Mouse (Mus musculus): ENCODE measurements around the gene Gm20517. TPM values are rescaled to one million over a fixed set of nuclear protein-coding genes. Genes with fewer than 3 reads are reported as not detected.

The Gm20517 gene
- total RNA-seq (2017) = 3.1 and 7.0 TPM in 2 replicates

DNA sequence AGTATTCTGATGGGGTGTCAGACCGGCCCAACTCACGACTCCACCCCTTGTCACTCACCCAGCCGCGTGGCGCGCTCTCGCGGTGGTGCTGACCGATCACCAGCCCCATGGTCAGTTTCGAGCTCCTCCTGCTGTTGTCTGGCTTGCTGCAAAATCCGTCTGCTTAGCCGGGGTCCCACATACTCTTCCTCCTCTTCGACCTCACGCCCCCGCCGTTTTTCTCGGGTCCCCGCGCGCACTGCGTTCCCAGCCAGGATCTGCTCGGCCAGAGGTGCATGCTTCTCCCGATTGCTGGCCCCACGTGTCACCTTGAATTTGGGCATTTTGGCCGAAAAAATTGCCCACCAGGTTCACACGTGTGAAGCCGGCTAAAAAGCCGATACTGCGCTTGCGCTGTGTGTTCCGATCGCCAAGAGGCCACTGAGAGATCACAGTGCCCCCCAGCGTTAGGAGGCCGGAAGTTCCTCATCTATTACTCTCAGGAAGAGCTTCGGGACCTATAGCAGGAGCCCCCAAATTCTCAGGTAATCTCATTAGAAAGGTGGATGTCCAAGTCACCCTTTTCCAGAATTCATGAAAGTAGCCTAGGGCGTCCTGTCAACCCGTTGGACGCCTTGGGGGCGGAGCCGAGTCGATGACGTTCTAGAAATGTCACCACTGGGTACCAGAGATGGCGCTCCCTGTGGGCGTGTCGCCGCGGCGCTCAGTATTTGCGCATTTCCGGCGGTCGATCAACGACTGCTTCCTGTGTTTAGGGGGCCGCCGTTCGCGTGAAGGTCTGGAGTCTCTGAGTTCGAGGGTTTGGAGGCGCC lies at the start of gene Gm20517, which contains the start of the genes Bysl and Med20:
Gene Gm20517 (plus strand): TSS at position 741 of the 812 bp plus-strand sequence.
Gene Bysl (minus strand): TSS at position 644 of the 812 bp plus-strand sequence.
Gene Med20 (plus strand): TSS at position 734 of the 812 bp plus-strand sequence.
- ATAC-seq (replicated peaks in 1 of 2; ENCODE audit: insufficient read depth in 1 of 2, low FRiP score in 2 of 2, low TSS enrichment in 1 of 2, low read depth in 1 of 2, poor library complexity in 2 of 2, severe bottlenecking in 2 of 2) = peak; percentile 92 to 94

DNA sequence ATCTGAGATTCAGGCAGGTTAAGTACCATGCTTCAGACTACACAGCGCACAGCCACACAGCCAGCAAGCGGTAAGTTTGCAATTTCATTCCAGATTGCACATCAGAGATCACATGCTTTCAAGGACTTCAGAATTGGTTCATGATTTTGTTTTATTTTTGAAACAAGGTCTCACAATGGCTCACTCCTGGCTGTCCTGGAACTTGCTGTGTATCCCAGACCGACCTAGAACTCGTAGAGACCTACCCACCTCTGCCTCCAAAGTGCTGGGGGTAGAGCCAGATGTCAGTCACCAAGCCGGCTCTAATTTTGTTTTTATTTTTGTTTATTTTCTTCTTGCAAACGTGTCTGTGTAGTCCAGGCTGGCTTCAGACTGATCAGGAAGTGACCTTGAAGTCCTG lies 48.5 kb upstream of the Gm20517 start:
- ATAC-seq (replicated peaks in 1 of 2; ENCODE audit: insufficient read depth in 1 of 2, low FRiP score in 2 of 2, low TSS enrichment in 1 of 2, low read depth in 1 of 2, poor library complexity in 2 of 2, severe bottlenecking in 2 of 2) = no peak

DNA sequence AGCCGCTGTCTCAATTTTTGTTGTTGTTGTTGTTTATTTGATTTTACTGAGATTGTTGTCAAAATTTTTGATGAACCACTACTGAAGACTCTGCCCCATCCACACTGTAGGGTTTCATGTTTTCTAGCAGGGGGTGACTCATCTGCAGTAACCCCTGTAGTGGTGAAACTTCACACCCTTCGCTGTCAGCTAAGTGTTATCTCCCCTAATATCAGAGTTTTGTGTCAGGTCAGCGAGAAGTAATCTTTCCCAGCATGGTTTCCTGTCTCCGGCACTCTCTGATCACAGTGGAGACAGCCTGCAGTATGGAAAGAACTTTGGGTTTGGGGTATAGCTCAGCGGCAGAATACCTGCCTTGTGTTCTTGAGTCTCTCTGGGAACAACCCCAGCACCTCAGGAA lies 46.8 kb upstream of the Gm20517 start:
- no peak for ATAC-seq (replicated peaks in 1 of 2; ENCODE audit: insufficient read depth in 1 of 2, low FRiP score in 2 of 2, low TSS enrichment in 1 of 2, low read depth in 1 of 2, poor library complexity in 2 of 2, severe bottlenecking in 2 of 2)

DNA sequence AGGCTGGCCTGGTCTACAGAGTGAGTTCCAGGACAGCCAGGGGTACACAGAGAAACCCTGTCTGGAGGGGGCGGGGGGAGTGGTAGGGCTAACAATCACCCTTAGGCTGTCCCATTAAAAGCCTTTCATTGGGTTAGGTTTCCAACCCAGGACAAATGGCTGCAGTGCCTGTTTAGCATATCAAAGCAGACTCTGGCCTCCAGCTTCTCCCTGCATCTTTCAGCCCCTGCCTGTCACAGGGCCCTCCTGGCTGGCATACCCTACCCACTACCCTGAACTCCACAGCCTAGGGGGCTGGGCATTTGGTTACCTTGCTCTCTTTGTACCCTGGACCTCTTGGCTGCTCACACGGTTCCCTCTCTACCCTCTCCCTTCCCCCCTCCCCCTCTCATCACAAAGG lies 45.3 kb upstream of the Gm20517 start:
- ATAC-seq (replicated peaks in 1 of 2; ENCODE audit: insufficient read depth in 1 of 2, low FRiP score in 2 of 2, low TSS enrichment in 1 of 2, low read depth in 1 of 2, poor library complexity in 2 of 2, severe bottlenecking in 2 of 2) = no peak

GRCm38 (mm10) chr17:47567271-47567670 lies 44.1 kb upstream of the Gm20517 start:
- peak; percentile 63 to 76; a peak in 3 of 4 replicates for ATAC-seq (replicated peaks in 1 of 2; ENCODE audit: insufficient read depth in 1 of 2, low FRiP score in 2 of 2, low TSS enrichment in 1 of 2, low read depth in 1 of 2, poor library complexity in 2 of 2, severe bottlenecking in 2 of 2)

DNA sequence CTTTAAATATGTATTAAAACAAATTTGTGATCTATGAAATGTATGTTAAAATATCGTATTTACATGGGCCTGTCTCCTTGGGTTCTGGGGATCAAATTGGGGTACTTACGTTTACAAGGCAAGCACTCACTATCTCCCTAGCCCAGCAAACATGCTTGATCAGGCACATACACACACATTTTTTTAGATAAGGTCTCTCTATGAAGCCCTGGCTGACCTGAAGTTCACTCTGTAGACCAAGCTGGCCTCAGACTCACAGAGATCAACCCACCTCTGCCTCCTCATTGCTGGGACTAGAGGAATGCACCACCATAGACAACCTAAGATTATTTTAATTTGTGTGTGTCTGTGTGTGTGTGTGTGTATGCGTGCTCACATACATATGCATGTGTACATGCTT lies 43.0 kb upstream of the Gm20517 start:
- no peak for ATAC-seq (replicated peaks in 1 of 2; ENCODE audit: insufficient read depth in 1 of 2, low FRiP score in 2 of 2, low TSS enrichment in 1 of 2, low read depth in 1 of 2, poor library complexity in 2 of 2, severe bottlenecking in 2 of 2)

DNA sequence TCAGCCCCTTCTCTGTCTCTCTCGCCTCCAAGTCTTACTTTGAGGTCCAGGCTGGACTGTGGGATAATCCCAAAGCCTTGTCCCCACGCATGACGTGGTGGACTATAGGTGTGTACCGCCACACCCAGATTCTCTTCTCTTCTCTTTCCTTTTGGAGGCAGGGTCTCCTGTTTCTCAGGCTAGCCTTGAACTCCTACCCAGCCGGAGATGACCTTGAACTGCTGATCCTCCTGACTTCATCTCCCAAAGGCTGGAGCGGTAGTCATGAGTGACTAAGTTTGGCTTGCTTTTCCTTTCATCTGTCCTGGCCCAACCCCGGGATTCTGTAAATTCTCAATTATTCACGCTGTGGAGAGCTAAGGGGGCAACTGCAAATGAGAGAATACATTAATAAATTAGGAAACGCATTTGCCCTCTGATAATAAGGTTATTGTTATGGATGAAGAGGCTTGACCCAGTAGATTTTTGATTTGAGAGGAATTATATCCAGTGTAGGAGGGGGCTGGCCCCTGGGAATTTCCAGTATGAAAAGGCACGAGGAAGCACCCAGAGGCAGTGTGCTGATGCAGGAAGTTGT lies 42.4 kb upstream of the Gm20517 start:
- no peak for ATAC-seq (replicated peaks in 1 of 2; ENCODE audit: insufficient read depth in 1 of 2, low FRiP score in 2 of 2, low TSS enrichment in 1 of 2, low read depth in 1 of 2, poor library complexity in 2 of 2, severe bottlenecking in 2 of 2)

DNA sequence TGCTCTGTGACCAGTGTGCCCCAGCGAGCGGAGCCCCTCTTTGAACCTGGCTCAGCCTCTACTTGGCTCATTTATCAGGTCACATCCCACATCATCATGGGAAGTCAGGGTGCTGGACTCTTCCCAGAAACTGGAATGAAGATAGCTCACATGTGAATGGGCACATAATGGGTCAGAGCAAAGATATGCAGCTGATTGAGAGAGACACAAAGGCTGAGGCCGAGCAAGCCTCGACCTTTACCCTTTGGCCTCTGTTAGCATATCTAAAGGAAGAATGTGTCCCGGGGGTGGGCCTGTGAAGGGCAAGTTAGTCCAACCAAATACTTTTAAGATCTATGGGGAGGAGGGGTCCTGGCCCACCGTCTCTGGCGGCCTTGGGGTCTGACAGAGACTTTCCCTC lies 39.8 kb upstream of the Gm20517 start:
- no peak for ATAC-seq (replicated peaks in 1 of 2; ENCODE audit: insufficient read depth in 1 of 2, low FRiP score in 2 of 2, low TSS enrichment in 1 of 2, low read depth in 1 of 2, poor library complexity in 2 of 2, severe bottlenecking in 2 of 2)

GRCm38 (mm10) chr17:47572436-47572835 lies 39.0 kb upstream of the Gm20517 start:
- ATAC-seq (replicated peaks in 1 of 2; ENCODE audit: insufficient read depth in 1 of 2, low FRiP score in 2 of 2, low TSS enrichment in 1 of 2, low read depth in 1 of 2, poor library complexity in 2 of 2, severe bottlenecking in 2 of 2) = no peak

- ATAC-seq (replicated peaks in 1 of 2; ENCODE audit: insufficient read depth in 1 of 2, low FRiP score in 2 of 2, low TSS enrichment in 1 of 2, low read depth in 1 of 2, poor library complexity in 2 of 2, severe bottlenecking in 2 of 2) = no peak
Measured at GRCm38 (mm10) chr17:47574028-47574427, 37.4 kb upstream of the Gm20517 start.

DNA sequence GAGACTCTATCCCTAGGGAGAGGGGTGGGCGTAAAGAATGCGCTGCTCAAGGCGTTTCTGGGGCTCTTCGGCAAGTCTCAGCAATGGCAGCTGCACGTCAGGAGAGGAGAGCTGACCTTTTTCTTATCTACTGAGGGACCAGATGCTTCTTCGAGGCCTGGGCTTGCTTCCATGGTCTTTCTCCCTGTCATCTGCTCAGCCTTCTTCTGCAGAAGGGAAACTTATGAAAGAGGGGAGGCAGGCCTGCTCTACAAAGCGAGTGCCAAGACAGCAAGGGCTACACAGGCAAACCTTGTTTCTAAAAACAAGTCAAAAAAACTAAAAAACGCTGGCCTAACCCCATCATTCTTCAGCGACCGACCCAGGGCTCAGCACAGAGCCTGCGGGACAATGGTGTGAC lies 36.6 kb upstream of the Gm20517 start:
- no peak for ATAC-seq (replicated peaks in 1 of 2; ENCODE audit: insufficient read depth in 1 of 2, low FRiP score in 2 of 2, low TSS enrichment in 1 of 2, low read depth in 1 of 2, poor library complexity in 2 of 2, severe bottlenecking in 2 of 2)

GRCm38 (mm10) chr17:47578655-47579054 lies 32.7 kb upstream of the Gm20517 start:
- no peak for ATAC-seq (replicated peaks in 1 of 2; ENCODE audit: insufficient read depth in 1 of 2, low FRiP score in 2 of 2, low TSS enrichment in 1 of 2, low read depth in 1 of 2, poor library complexity in 2 of 2, severe bottlenecking in 2 of 2)

- ATAC-seq (replicated peaks in 1 of 2; ENCODE audit: insufficient read depth in 1 of 2, low FRiP score in 2 of 2, low TSS enrichment in 1 of 2, low read depth in 1 of 2, poor library complexity in 2 of 2, severe bottlenecking in 2 of 2) = no peak
Measured at GRCm38 (mm10) chr17:47580962-47581361, 30.4 kb upstream of the Gm20517 start.

GRCm38 (mm10) chr17:47588517-47588916 lies 22.9 kb upstream of the Gm20517 start:
- no peak for ATAC-seq (replicated peaks in 1 of 2; ENCODE audit: insufficient read depth in 1 of 2, low FRiP score in 2 of 2, low TSS enrichment in 1 of 2, low read depth in 1 of 2, poor library complexity in 2 of 2, severe bottlenecking in 2 of 2)

GRCm38 (mm10) chr17:47591073-47591472 lies 20.3 kb upstream of the Gm20517 start:
- ATAC-seq (replicated peaks in 1 of 2; ENCODE audit: insufficient read depth in 1 of 2, low FRiP score in 2 of 2, low TSS enrichment in 1 of 2, low read depth in 1 of 2, poor library complexity in 2 of 2, severe bottlenecking in 2 of 2) = no peak

DNA sequence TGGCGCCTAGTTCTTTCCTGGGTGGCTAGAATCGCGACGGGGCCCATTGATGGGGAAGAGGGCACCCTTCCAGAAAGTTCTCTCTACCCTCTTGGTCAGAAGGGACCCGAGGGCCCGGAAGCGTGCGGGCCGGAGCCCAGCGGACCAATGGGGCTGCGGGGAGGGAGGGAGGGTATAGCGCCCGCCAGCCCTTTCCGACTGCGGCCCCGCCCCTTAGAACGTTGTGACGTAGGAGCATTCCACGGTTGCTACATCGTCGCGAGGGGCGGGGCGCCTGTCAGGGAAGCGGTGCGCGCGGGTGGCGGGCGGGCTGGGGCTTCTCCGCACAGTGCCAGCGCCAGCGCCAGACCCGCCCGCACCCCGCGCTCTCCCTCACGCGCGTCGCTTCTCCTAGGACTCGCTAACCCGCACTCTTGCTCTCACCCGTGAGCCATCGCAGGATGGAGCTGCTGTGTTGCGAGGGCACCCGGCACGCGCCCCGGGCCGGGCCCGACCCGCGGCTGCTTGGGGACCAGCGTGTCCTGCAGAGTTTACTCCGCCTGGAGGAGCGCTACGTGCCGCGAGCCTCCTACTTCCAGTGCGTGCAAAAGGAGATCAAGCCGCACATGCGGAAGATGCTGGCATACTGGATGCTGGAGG lies 18.1 kb upstream of the Gm20517 start:
- ATAC-seq (replicated peaks in 1 of 2; ENCODE audit: insufficient read depth in 1 of 2, low FRiP score in 2 of 2, low TSS enrichment in 1 of 2, low read depth in 1 of 2, poor library complexity in 2 of 2, severe bottlenecking in 2 of 2) = peak; percentile 51 to 68

- no peak for ATAC-seq (replicated peaks in 1 of 2; ENCODE audit: insufficient read depth in 1 of 2, low FRiP score in 2 of 2, low TSS enrichment in 1 of 2, low read depth in 1 of 2, poor library complexity in 2 of 2, severe bottlenecking in 2 of 2)
Measured at GRCm38 (mm10) chr17:47593854-47594182, 17.6 kb upstream of the Gm20517 start.

DNA sequence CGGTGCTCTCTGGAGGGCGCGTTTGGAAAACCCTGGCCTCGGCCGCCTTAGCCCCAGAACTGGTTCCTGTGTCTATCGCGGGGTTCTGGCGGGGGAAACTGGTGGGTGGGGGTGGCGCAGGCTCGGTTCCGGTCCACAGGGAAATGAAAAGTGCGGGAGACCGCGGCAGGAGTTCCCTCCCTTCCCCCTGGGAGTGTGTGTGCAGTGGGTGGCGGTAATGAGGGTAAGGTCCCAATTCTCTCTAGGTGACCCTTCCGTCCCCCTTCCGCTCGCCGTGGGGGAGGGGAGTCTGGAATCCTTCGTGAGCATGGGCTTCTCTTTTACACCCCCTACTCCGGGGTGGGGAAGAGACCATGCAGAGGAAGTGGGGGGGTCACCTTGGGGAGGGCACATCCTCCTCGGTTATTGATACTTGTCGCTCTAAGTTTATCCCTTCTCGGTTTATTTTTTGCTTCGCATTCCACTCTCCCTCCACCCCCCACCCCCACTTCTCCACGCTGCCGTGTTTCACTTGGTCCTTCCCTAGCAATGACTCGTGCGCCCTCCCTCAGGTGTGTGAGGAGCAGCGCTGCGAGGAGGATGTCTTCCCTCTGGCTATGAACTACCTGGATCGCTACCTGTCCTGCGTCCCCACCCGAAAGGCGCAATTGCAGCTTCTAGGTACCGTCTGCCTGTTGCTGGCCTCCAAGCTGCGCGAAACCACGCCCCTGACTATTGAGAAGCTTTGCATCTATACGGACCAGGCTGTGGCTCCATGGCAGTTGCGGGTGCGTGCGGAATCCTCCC lies 17.0 kb upstream of the Gm20517 start:
- ATAC-seq (replicated peaks in 1 of 2; ENCODE audit: insufficient read depth in 1 of 2, low FRiP score in 2 of 2, low TSS enrichment in 1 of 2, low read depth in 1 of 2, poor library complexity in 2 of 2, severe bottlenecking in 2 of 2) = no peak
